Comparison of ENCODE assay signal across 25 mouse cellular contexts in the genomic region with DNA sequence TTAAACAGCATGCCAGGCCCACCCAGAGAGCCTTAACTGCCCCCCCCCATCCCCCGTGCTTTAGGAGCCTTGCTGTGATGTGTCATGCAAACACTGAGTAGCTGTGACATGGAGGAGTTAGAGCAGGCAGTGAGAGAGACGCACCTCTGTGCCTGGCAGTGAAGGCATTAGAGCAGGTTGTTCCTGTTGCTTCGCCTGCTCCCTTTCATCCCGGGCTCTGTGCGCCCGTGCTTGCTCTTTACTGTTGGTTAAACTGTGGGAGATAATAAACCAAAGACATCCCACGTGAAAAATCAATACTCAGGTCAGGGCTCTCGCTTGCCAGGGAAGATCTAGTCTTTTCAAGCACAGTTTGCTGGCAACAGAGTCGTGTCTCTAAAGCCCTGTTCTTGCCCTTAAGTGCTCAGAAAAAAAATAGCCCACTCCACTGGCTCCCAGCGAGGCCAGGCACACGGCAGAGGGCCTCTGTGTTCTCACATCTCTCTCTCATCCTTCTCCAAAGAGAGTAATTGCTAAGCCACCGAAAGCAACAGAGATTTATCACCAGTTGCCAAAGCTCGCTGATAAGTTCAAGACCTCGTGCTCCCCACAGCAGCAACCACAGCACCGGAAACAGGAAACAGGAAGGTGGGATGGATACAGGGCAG.
DNase-seq lines count a peak whose midpoint lies in the region; ATAC-seq and TF ChIP-seq lines count a peak whose summit lies in the region.
"Had no signal": no experiment of that assay in that cellular context is flagged by ENCODE, and none has a peak within 500 bp of the region (broad histone marks: within the 10 kb centered on the region; RNA-seq: fewer than 3 reads in every experiment).

No protein-coding gene starts in this region.

- H3K27me3 ChIP-seq in heart, embryonic 10.5 days (ENCODE audit: insufficient read depth, poor library complexity, severe bottlenecking), result no peaks in the 10 kb centered on the region
- no peaks in the 10 kb centered on the region for H3K27me3 ChIP-seq in stomach, postnatal 0 days (ENCODE audit: control insufficient read depth, insufficient read depth, low read length)
- H3K27me3 ChIP-seq: forebrain, embryonic 13.5 days; lung, embryonic 15.5 days had no signal

- H3K27ac ChIP-seq in heart, embryonic 10.5 days, result 0 out of 2 replicates have a peak overlapping the region, but pooled peaks have one; percentile 29
- peak overlapping the region; percentile 61 for H3K27ac ChIP-seq in stomach, postnatal 0 days (replicated peaks)
- H3K27ac ChIP-seq: forebrain, embryonic 13.5 days; heart, adult 2 months; hindbrain, embryonic 10.5 days; hindbrain, postnatal 0 days; limb, embryonic 12.5 days; liver, embryonic 14.5 days; lung, embryonic 15.5 days had no signal

- no peaks in the 10 kb centered on the region for H3K36me3 ChIP-seq in heart, embryonic 10.5 days
- no peaks in the 10 kb centered on the region for H3K36me3 ChIP-seq in stomach, postnatal 0 days (ENCODE audit: control insufficient read depth, insufficient read depth, low read length)
- H3K36me3 ChIP-seq: G1E; hindbrain, embryonic 10.5 days; limb, embryonic 12.5 days; lung, embryonic 15.5 days had no signal

- ATAC-seq in stomach, postnatal 0 days (ENCODE audit: low FRiP score, low TSS enrichment), result peak; percentile 21; the same call in 1 of the 2 replicates
- ATAC-seq: activated CD4-positive, CD25-positive, alpha-beta regulatory T cell, adult 4 months; forebrain, embryonic 13.5 days; hindbrain, postnatal 0 days had no signal

- H3K4me1 ChIP-seq in heart, embryonic 10.5 days, result peaks cover 9% of the 10 kb centered on the region
- no peaks in the 10 kb centered on the region for H3K4me1 ChIP-seq in stomach, postnatal 0 days (replicated peaks; ENCODE audit: control insufficient read depth, insufficient read depth)
- H3K4me1 ChIP-seq: forebrain, embryonic 13.5 days; limb, embryonic 12.5 days; lung, embryonic 15.5 days had no signal

- DNase-seq in heart, embryonic 10.5 days (ENCODE audit: low spot score), result no peak
- DNase-seq in heart, postnatal 36 days, result no peak
- DNase-seq in retina, postnatal 1 day, result peak; percentile 23
- no peak for DNase-seq in retina, embryonic 14.5 days (ENCODE audit: low spot score)
- peak; percentile 4 for DNase-seq in induced T-regulatory cell, adult 2 months (ENCODE audit: low read depth)
- no peak for DNase-seq in stomach, postnatal 0 days (ENCODE audit: low spot score)
- no peak for DNase-seq in layer of hippocampus, postnatal 14 days (ENCODE audit: low spot score in 2 of 2)
- DNase-seq: adrenal gland, postnatal 10 days; cerebellum, adult 11 months; cerebellum, postnatal 10 days; gastrocnemius, postnatal 10 days; heart, adult 2 months; kidney, adult 9 months; kidney, postnatal 36 days; layer of hippocampus, adult 9-11 months; lung, postnatal 4 days; right cerebral cortex, adult 18-20 months had no signal

- no peak for TF ChIP-seq EP300 in stomach, postnatal 0 days (optimal IDR thresholded peaks at IDR 0.05)

- no peak for TF ChIP-seq CTCF in stomach, postnatal 0 days (IDR thresholded peaks at IDR 0.05; ENCODE audit: low read depth)

- no peak overlapping the region for H3K4me2 ChIP-seq in stomach, postnatal 0 days (replicated peaks; ENCODE audit: low read depth)
- H3K4me2 ChIP-seq: forebrain, embryonic 13.5 days; limb, embryonic 12.5 days; lung, embryonic 15.5 days had no signal

- 26% methylated on average over 15 of the region's 15 CpGs for WGBS in heart, embryonic 10.5 days
- 21% methylated on average over 15 of the region's 15 CpGs for WGBS in stomach, postnatal 0 days

- H3K9me3 ChIP-seq in heart, embryonic 10.5 days, result no peaks in the 10 kb centered on the region
- no peaks in the 10 kb centered on the region for H3K9me3 ChIP-seq in stomach, postnatal 0 days (ENCODE audit: control insufficient read depth, low read length)
- H3K9me3 ChIP-seq: forebrain, embryonic 13.5 days; hindbrain, embryonic 10.5 days; limb, embryonic 12.5 days; lung, embryonic 15.5 days had no signal

- intact Hi-C loops in heart, postnatal 36 days (cut with DNase I), result no loop called here

- no peak overlapping the region for H3K9ac ChIP-seq in stomach, postnatal 0 days (ENCODE audit: low read length)
- H3K9ac ChIP-seq: forebrain, embryonic 13.5 days; limb, embryonic 12.5 days; liver, embryonic 14.5 days; lung, embryonic 15.5 days had no signal

- H3K4me3 ChIP-seq in heart, embryonic 10.5 days, result no peak overlapping the region
- H3K4me3 ChIP-seq in stomach, postnatal 0 days (ENCODE audit: low read depth, low read length), result no peak overlapping the region
- H3K4me3 ChIP-seq: forebrain, embryonic 13.5 days; heart, adult 2 months; hindbrain, embryonic 10.5 days; limb, embryonic 12.5 days; lung, embryonic 15.5 days had no signal

Comparison
In these comparisons a context has a peak if more than half of its experiments do, and no peak if none do; other contexts are left out.
1. DNase-seq: peak in retina, postnatal 1 day (single experiment) and induced T-regulatory cell, adult 2 months (single experiment); none in heart, embryonic 10.5 days (single experiment), heart, postnatal 36 days (0 of 2), retina, embryonic 14.5 days (single experiment), stomach, postnatal 0 days (single experiment) and layer of hippocampus, postnatal 14 days (0 of 2).